Mouse (Mus musculus) forebrain, postnatal 0 days (tissue): ENCODE measurements around the gene Gatad2a. TPM values are rescaled to one million over a fixed set of nuclear protein-coding genes. Genes with fewer than 3 reads are reported as not detected.
A peak's percentile ranks its signal among the peaks of the same experiment; 100 is the strongest.

Experiments
- ATAC-seq: fragments of 200-750 bp; cut with Nextera tagmentation; 2 replicates; pipeline ENCODE4 v1.8.0; 2017; ENCODE audit warnings: mild to moderate bottlenecking, moderate library complexity
- DNase-seq: peaks from one replicate; pipeline ENCODE4 v3.0.0-alpha.2; 2015
- H3K27ac ChIP-seq: fragments of 300-500 bp; sonication (generic); 2 replicates; pipeline ENCODE4 v1.5.1; 2014; ENCODE audit warnings: low read depth, mild to moderate bottlenecking, antibody characterized with exemption, low read length, moderate library complexity, mixed read lengths
- H3K27me3 ChIP-seq: fragments of 300-500 bp; sonication (generic); 2 replicates; pipeline ENCODE4 v1.6.1; 2014; ENCODE audit warnings: mild to moderate bottlenecking, low read length, mixed read lengths; ENCODE audit not compliant: insufficient read depth
- H3K36me3 ChIP-seq: fragments of 300-500 bp; sonication (generic); 2 replicates; pipeline ENCODE4 v1.6.1; 2014; ENCODE audit warnings: mild to moderate bottlenecking, moderate library complexity; ENCODE audit not compliant: insufficient read depth
- H3K4me1 ChIP-seq: fragments of 300-500 bp; sonication (generic); 2 replicates; pipeline ENCODE4 v1.6.1; 2014; ENCODE audit warnings: antibody characterized with exemption; ENCODE audit not compliant: insufficient read depth
- H3K4me2 ChIP-seq: fragments of 300-500 bp; sonication (generic); 2 replicates; pipeline ENCODE4 v1.6.1; 2014; ENCODE audit warnings: low read depth, mild to moderate bottlenecking, moderate library complexity
- H3K4me3 ChIP-seq: fragments of 300-500 bp; sonication (generic); 2 replicates; pipeline ENCODE4 v1.5.1; 2014; ENCODE audit warnings: low read depth, low read length, mixed read lengths
- H3K9ac ChIP-seq: fragments of 300-500 bp; sonication (generic); 2 replicates; pipeline ENCODE4 v1.6.1; 2014; ENCODE audit warnings: mild to moderate bottlenecking
- H3K9me3 ChIP-seq: fragments of 300-500 bp; sonication (generic); 2 replicates; pipeline ENCODE4 v1.6.1; 2016; ENCODE audit warnings: low read length
- CTCF ChIP-seq: sonication (generic); IDR thresholded peaks from 2 replicates; pipeline ENCODE4 v1.5.1; 2016; ENCODE audit warnings: antibody characterized with exemption, control low read depth, low read depth
- WGBS: fragments of 180-500 bp; shearing (Covaris S2); extraction: QIAGEN DNeasy Blood & Tissue Kit; methylation state at CpG from one replicate; pipeline ENCODE4 v1.1.7; 2014; 5-methylcytosine and 5-hydroxymethylcytosine counted together
- polyA plus RNA-seq: library from polyadenylated mRNA; unstranded; fragments of >200 nt; fragmentation: Nextera tagmentation; extraction: Ambion mirVana; gene quantifications from 2 replicates; pipeline ENCODE4 v1.2.1, GENCODE M21; 2015
- total RNA-seq: library from RNA; depleted of rRNA; stranded (reverse); fragments of >200 nt; gene quantifications from 2 replicates; pipeline ENCODE4 v1.2.3, GENCODE M21; 2014

The Gatad2a gene
- total and polyA plus RNA-seq, 2 experiments from 2014 or later, result 24.9 to 27.8 TPM

GRCm38 (mm10) chr8:69912478-69913074 is 83.6 kb downstream of the Gatad2a start:
- Histone ChIP-seq H3K27me3 (no peaks in the 10 kb centered on the region), H3K27ac (no peak overlapping the region), H3K9ac (no peak overlapping the region), H3K36me3 (peaks cover 71% of the 10 kb centered on the region), H3K9me3 (no peaks in the 10 kb centered on the region), H3K4me1 (no peaks in the 10 kb centered on the region), H3K4me3 (no peak overlapping the region), H3K4me2 (no peak overlapping the region)
- ATAC-seq (peak; percentile 19; the same call in 1 of the 2 replicates), DNase-seq (no peak)
- no peak for TF ChIP-seq CTCF
- 85% methylated on average over 12 of the region's 12 CpGs for WGBS

- WGBS, result 89% methylated on average over 13 of the region's 13 CpGs
- no peak for ATAC-seq
- H3K4me3 ChIP-seq, result no peak overlapping the region
Observed at GRCm38 (mm10) chr8:69911917-69912316, 84.3 kb downstream of the Gatad2a start.

GRCm38 (mm10) chr8:69907106-69907505 is 89.1 kb downstream of the Gatad2a start:
- TF ChIP-seq CTCF, result no peak
- no peak overlapping the region for H3K27ac ChIP-seq
- H3K9me3 ChIP-seq, result no peaks in the 10 kb centered on the region
- no peak overlapping the region for H3K4me3 ChIP-seq
- no peak overlapping the region for H3K9ac ChIP-seq
- WGBS, result 88% methylated on average over 2 of the region's 2 CpGs
- H3K4me2 ChIP-seq, result no peak overlapping the region
- no peaks in the 10 kb centered on the region for H3K27me3 ChIP-seq
- DNase-seq (no peak), ATAC-seq (no peak)
- peaks cover 11% of the 10 kb centered on the region; the same call in 1 of the 2 replicates for H3K4me1 ChIP-seq
- H3K36me3 ChIP-seq, result peaks cover 33% of the 10 kb centered on the region

More at GRCm38 (mm10) chr8:69911917-69912316, 84.3 kb downstream of the Gatad2a start:
- H3K9me3 ChIP-seq, result no peaks in the 10 kb centered on the region
- H3K4me1 ChIP-seq, result no peaks in the 10 kb centered on the region
- H3K36me3 ChIP-seq, result peaks cover 66% of the 10 kb centered on the region
- H3K4me2 ChIP-seq, result no peak overlapping the region
- TF ChIP-seq CTCF, result no peak
- no peak overlapping the region for H3K9ac ChIP-seq
- DNase-seq, result no peak
- H3K27me3 ChIP-seq, result no peaks in the 10 kb centered on the region
- no peak overlapping the region for H3K27ac ChIP-seq

- H3K9me3 ChIP-seq, result no peaks in the 10 kb centered on the region
- H3K4me2 ChIP-seq, result no peak overlapping the region
- no peak for TF ChIP-seq CTCF
- no peak overlapping the region for H3K4me3 ChIP-seq
- peaks cover 12% of the 10 kb centered on the region; the same call in 1 of the 2 replicates for H3K4me1 ChIP-seq
- no peak for ATAC-seq
- WGBS, result 88% methylated on average over 2 of the region's 2 CpGs
- H3K27me3 ChIP-seq, result no peaks in the 10 kb centered on the region
- H3K27ac ChIP-seq, result no peak overlapping the region
- H3K9ac ChIP-seq, result no peak overlapping the region
- DNase-seq, result no peak
- peaks cover 26% of the 10 kb centered on the region for H3K36me3 ChIP-seq
Observed at GRCm38 (mm10) chr8:69906260-69906659, 89.9 kb downstream of the Gatad2a start.

GRCm38 (mm10) chr8:69904096-69904495 is 92.1 kb downstream of the Gatad2a start:
- Histone ChIP-seq H3K27me3 (no peaks in the 10 kb centered on the region), H3K4me2 (no peak overlapping the region), H3K36me3 (peaks cover 6% of the 10 kb centered on the region), H3K9ac (no peak overlapping the region), H3K27ac (no peak overlapping the region), H3K4me1 (peaks cover 21% of the 10 kb centered on the region; the same call in 1 of the 2 replicates), H3K9me3 (no peaks in the 10 kb centered on the region), H3K4me3 (no peak overlapping the region)
- WGBS, result 80% methylated on average over 8 of the region's 8 CpGs
- DNase-seq (no peak), ATAC-seq (no peak)
- TF ChIP-seq CTCF, result no peak

GRCm38 (mm10) chr8:69903063-69903542 is 93.1 kb downstream of the Gatad2a start:
- DNase-seq (peak; percentile 100), ATAC-seq (peak; percentile 92)
- H3K9ac ChIP-seq, result peak overlapping the region; percentile 57
- no peaks in the 10 kb centered on the region for H3K27me3 ChIP-seq
- H3K4me3 ChIP-seq, result peak overlapping the region; percentile 52
- peaks cover 6% of the 10 kb centered on the region for H3K36me3 ChIP-seq
- TF ChIP-seq CTCF, result no peak
- WGBS, result 3% methylated on average over 45 of the region's 45 CpGs
- H3K4me1 ChIP-seq, result peaks cover 21% of the 10 kb centered on the region; the same call in 1 of the 2 replicates
- H3K9me3 ChIP-seq, result no peaks in the 10 kb centered on the region
- H3K4me2 ChIP-seq, result peak overlapping the region; percentile 86
- peak overlapping the region; percentile 92 for H3K27ac ChIP-seq

GRCm38 (mm10) chr8:69902163-69903062 is 93.8 kb downstream of the Gatad2a start, which contains the start of the genes Tssk6, Ndufa13 and Yjefn3:
Tssk6 (plus strand) TSS chr8:69902184.
Ndufa13 (minus strand) TSS chr8:69902558.
Yjefn3 (minus strand) TSS chr8:69902712.
- peak within 1 kb of the TSS; percentile 92 for H3K27ac ChIP-seq
- H3K4me3 ChIP-seq, result peak within 1 kb of the TSS; percentile 52
- H3K27me3 ChIP-seq, result no peaks in the 10 kb centered on the region
- WGBS, result 8% methylated on average over 89 of the region's 89 CpGs
- H3K9ac ChIP-seq, result peak within 1 kb of the TSS; percentile 57
- peaks cover 21% of the 10 kb centered on the region; the same call in 1 of the 2 replicates for H3K4me1 ChIP-seq
- no peaks in the 10 kb centered on the region for H3K9me3 ChIP-seq
- peak; percentile 32 for TF ChIP-seq CTCF
- DNase-seq (no peak), ATAC-seq (peak; percentile 1)
- H3K4me2 ChIP-seq, result peak within 1 kb of the TSS; percentile 86
- no peaks in the 10 kb centered on the region; the same call in 1 of the 2 replicates for H3K36me3 ChIP-seq
